In the genomic region with DNA sequence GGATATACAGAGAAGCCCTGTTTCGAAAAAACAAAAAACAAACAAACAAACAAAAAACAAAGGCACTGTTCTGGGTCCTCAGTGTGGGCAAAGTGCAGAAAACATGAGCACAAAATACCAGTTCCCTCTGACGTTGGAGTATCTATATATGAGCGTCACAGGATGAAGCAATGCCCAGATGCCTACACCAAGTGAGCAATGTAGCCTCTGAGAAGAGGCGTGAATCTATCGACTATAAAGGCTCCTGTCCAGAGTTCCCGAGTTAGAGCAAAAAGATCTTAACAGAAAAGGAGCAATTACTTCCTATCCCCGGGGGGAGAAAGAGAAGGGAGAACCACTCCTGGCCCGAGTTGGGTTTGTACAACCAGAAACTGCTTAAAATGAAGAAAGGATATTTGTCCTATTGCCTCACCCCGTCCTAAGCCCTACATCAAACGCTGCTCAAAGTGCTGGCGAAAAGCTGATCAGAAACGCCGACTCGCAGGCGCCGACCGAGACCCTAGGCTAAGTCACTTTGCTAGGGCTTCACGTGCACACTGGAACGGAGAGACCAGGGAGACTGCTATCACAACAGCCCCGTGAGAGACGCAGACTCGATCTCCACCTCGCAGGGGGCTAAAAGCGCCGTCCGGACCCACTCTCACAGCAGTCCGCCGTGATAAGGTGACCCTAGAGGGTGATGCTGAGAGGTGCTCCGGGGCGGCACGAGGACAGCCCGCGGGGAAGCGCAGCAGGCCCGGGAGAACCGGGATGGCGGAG, we compare ENCODE assay signal across 8 mouse cellular contexts. TPM values are rescaled to one million over a fixed set of nuclear protein-coding genes. Genes with fewer than 3 reads are reported as not detected.
A peak's percentile ranks its signal among the peaks of the same experiment; 100 is the strongest.
DNase-seq lines count a peak whose midpoint lies in the region; ATAC-seq and TF ChIP-seq lines count a peak whose summit lies in the region.

No protein-coding gene starts in this region.

- H3K4me2 ChIP-seq in lung, embryonic 14.5 days = peak overlapping the region; percentile 74

- 1% methylated on average over 37 of the region's 37 CpGs for WGBS in lung, embryonic 14.5 days
- 2% methylated on average over 37 of the region's 37 CpGs for WGBS in bone marrow, adult 2 months

- TF ChIP-seq POLR2A in bone marrow, adult 2 months (IDR thresholded peaks at IDR 0.05; ENCODE audit: borderline replicate concordance, control insufficient read depth, low read depth, low read length) = no peak

- peak overlapping the region; percentile 95 for H3K4me3 ChIP-seq in lung, embryonic 14.5 days (ENCODE audit: low read depth, low read length)
- H3K4me3 ChIP-seq in bone marrow, adult 2 months (replicated peaks; ENCODE audit: control insufficient read depth, low read depth, low read length) = peak overlapping the region; percentile 93

- peak overlapping the region; percentile 75 for H3K27ac ChIP-seq in lung, embryonic 14.5 days (ENCODE audit: low read depth)
- H3K27ac ChIP-seq in bone marrow, adult 2 months (ENCODE audit: control insufficient read depth, insufficient read depth, low read depth, low read length, poor library complexity) = peak overlapping the region; percentile 84; the same call in 1 of the 2 replicates

- peaks cover 11% of the 10 kb centered on the region for H3K27me3 ChIP-seq in lung, embryonic 14.5 days (ENCODE audit: insufficient read depth, low read length)

- peak; percentile 19 for DNase-seq in lung, embryonic 14.5 days
- DNase-seq in lung, postnatal 10 days = no peak
- no peak for DNase-seq in adrenal gland, adult 2 months
- DNase-seq in right cerebral cortex, postnatal 14 days = no peak
- DNase-seq in layer of hippocampus, postnatal 14 days (ENCODE audit: low spot score in 2 of 2) = no peak

- H3K9me3 ChIP-seq in lung, embryonic 14.5 days (ENCODE audit: low read depth, low read length) = no peaks in the 10 kb centered on the region

- peaks cover 17% of the 10 kb centered on the region for H3K36me3 ChIP-seq in lung, embryonic 14.5 days (ENCODE audit: insufficient read depth)

- peak; percentile 68 for ATAC-seq in lung, embryonic 14.5 days (ENCODE audit: insufficient read depth)
- ATAC-seq in hematopoietic stem cell, adult 5-6 weeks (replicated peaks in 1 of 2; ENCODE audit: insufficient read depth in 1 of 2, low FRiP score in 2 of 2, low TSS enrichment in 1 of 2, low read depth in 1 of 2, poor library complexity in 2 of 2, severe bottlenecking in 2 of 2) = peak; percentile 30 to 34; a peak in 3 of 4 replicates
- peak; percentile 50 for ATAC-seq in megakaryocyte progenitor cell, adult 5-6 weeks (replicated peaks; ENCODE audit: poor library complexity)

- peaks cover 6% of the 10 kb centered on the region; the same call in 1 of the 2 replicates for H3K4me1 ChIP-seq in lung, embryonic 14.5 days (ENCODE audit: insufficient read depth)
- H3K4me1 ChIP-seq in bone marrow, adult 2 months (ENCODE audit: control insufficient read depth, insufficient read depth, low read length) = no peaks in the 10 kb centered on the region

- peak overlapping the region; percentile 94 for H3K9ac ChIP-seq in lung, embryonic 14.5 days

- TF ChIP-seq CTCF in lung, embryonic 14.5 days (IDR thresholded peaks at IDR 0.05; ENCODE audit: low read depth) = no peak
- TF ChIP-seq CTCF in bone marrow, adult 2 months (IDR thresholded peaks at IDR 0.05; ENCODE audit: control insufficient read depth, insufficient read depth, low read length) = no peak

RNA-seq across cellular contexts. Expression of a gene that starts 0.6 kb away (rescaled TPM):
- 18.3 and 18.6 TPM in 2 replicates for polyA plus RNA-seq in lung, embryonic 14.5 days (2014; fragmentation: Nextera tagmentation; extraction: Ambion mirVana)
- 2.5 and 3.1 TPM in 2 replicates for polyA plus RNA-seq in bone marrow, adult 2 months (2011; ENCODE audit: insufficient read depth, insufficient read length, low replicate concordance, missing spikeins)
- total RNA-seq in hematopoietic stem cell, adult 5-6 weeks (2017) = 17.7 and 20.2 TPM in 2 replicates
- 16.1 and 21.0 TPM in 2 replicates for total RNA-seq in megakaryocyte progenitor cell, adult 5-6 weeks (2015)
- 20.3 and 22.8 TPM in 2 replicates for total RNA-seq in megakaryocyte progenitor cell, adult 5-6 weeks (2017)
- 10 to 100 TPM in 1 of 2 experiments, 1 to 10 TPM in 1; 10.0 to 16.1 TPM for total RNA-seq in adrenal gland, adult 2 months (2021)
- 0.40 and 0.52 TPM in 2 replicates for polyA plus RNA-seq in adrenal gland, adult 2 months (2012; rRNA removed)
- 1 to 10 TPM; 8.1 to 8.2 TPM for total RNA-seq in layer of hippocampus, postnatal 14 days (2021)

RNA-seq across cellular contexts. Expression of a gene that starts 0.6 kb away (rescaled TPM):
- polyA plus RNA-seq in lung, embryonic 14.5 days (2014; fragmentation: Nextera tagmentation; extraction: Ambion mirVana) = 12.4 and 12.6 TPM in 2 replicates
- 2.3 and 5.4 TPM in 2 replicates for polyA plus RNA-seq in bone marrow, adult 2 months (2011; ENCODE audit: insufficient read depth, insufficient read length, low replicate concordance, missing spikeins)
- 6.3 and 9.4 TPM in 2 replicates for total RNA-seq in hematopoietic stem cell, adult 5-6 weeks (2017)
- 5.7 and 9.3 TPM in 2 replicates for total RNA-seq in megakaryocyte progenitor cell, adult 5-6 weeks (2015)
- total RNA-seq in megakaryocyte progenitor cell, adult 5-6 weeks (2017) = 7.1 and 7.3 TPM in 2 replicates
- 1 to 10 TPM; 6.4 to 7.1 TPM for total RNA-seq in adrenal gland, adult 2 months (2021)
- 5.8 and 6.3 TPM in 2 replicates for polyA plus RNA-seq in adrenal gland, adult 2 months (2012; rRNA removed)
- 1 to 10 TPM; 7.3 to 8.5 TPM for total RNA-seq in layer of hippocampus, postnatal 14 days (2021)

RNA-seq across cellular contexts. Expression of a gene that starts 13.3 kb away (rescaled TPM):
- polyA plus RNA-seq in lung, embryonic 14.5 days (2014; fragmentation: Nextera tagmentation; extraction: Ambion mirVana) = 1.0 TPM in 2 replicates
- 0.72 and 2.6 TPM in 2 replicates for polyA plus RNA-seq in bone marrow, adult 2 months (2011; ENCODE audit: insufficient read depth, insufficient read length, low replicate concordance, missing spikeins)
- total RNA-seq in hematopoietic stem cell, adult 5-6 weeks (2017) = 0.44 and 0.45 TPM in 2 replicates
- total RNA-seq in megakaryocyte progenitor cell, adult 5-6 weeks (2015) = 0.15 and 0.32 TPM in 2 replicates
- 0.27 TPM in 1 of 2 replicates, not detected in the other for total RNA-seq in megakaryocyte progenitor cell, adult 5-6 weeks (2017)
- total RNA-seq in adrenal gland, adult 2 months (2021) = 10 to 100 TPM; 14.3 to 21.4 TPM
- 17.7 and 21.0 TPM in 2 replicates for polyA plus RNA-seq in adrenal gland, adult 2 months (2012; rRNA removed)
- total RNA-seq in layer of hippocampus, postnatal 14 days (2021) = 10 to 100 TPM; 73.7 to 79.3 TPM

RNA-seq across cellular contexts. Expression of a gene that starts 35.2 kb away (rescaled TPM):
- 52.0 and 55.6 TPM in 2 replicates for polyA plus RNA-seq in lung, embryonic 14.5 days (2014; fragmentation: Nextera tagmentation; extraction: Ambion mirVana)
- polyA plus RNA-seq in bone marrow, adult 2 months (2011; ENCODE audit: insufficient read depth, insufficient read length, low replicate concordance, missing spikeins) = 133 and 165 TPM in 2 replicates
- 97.6 and 97.7 TPM in 2 replicates for total RNA-seq in hematopoietic stem cell, adult 5-6 weeks (2017)
- total RNA-seq in megakaryocyte progenitor cell, adult 5-6 weeks (2015) = 50.5 and 75.9 TPM in 2 replicates
- total RNA-seq in megakaryocyte progenitor cell, adult 5-6 weeks (2017) = 72.4 and 107 TPM in 2 replicates
- 100 to 1,000 TPM; 184 to 209 TPM for total RNA-seq in adrenal gland, adult 2 months (2021)
- 190 and 213 TPM in 2 replicates for polyA plus RNA-seq in adrenal gland, adult 2 months (2012; rRNA removed)
- 10 to 100 TPM; 80.9 to 81.2 TPM for total RNA-seq in layer of hippocampus, postnatal 14 days (2021)

RNA-seq across cellular contexts. Expression of a gene that starts 38.2 kb away (rescaled TPM):
- polyA plus RNA-seq in lung, embryonic 14.5 days (2014; fragmentation: Nextera tagmentation; extraction: Ambion mirVana) = 108 and 111 TPM in 2 replicates
- 34.3 and 42.3 TPM in 2 replicates for polyA plus RNA-seq in bone marrow, adult 2 months (2011; ENCODE audit: insufficient read depth, insufficient read length, low replicate concordance, missing spikeins)
- total RNA-seq in hematopoietic stem cell, adult 5-6 weeks (2017) = 55.2 and 57.7 TPM in 2 replicates
- total RNA-seq in megakaryocyte progenitor cell, adult 5-6 weeks (2015) = 39.0 and 43.1 TPM in 2 replicates
- 78.5 and 87.3 TPM in 2 replicates for total RNA-seq in megakaryocyte progenitor cell, adult 5-6 weeks (2017)
- total RNA-seq in adrenal gland, adult 2 months (2021) = 10 to 100 TPM; 19.5 to 29.6 TPM
- polyA plus RNA-seq in adrenal gland, adult 2 months (2012; rRNA removed) = 28.6 and 29.3 TPM in 2 replicates
- 10 to 100 TPM; 37.4 to 39.9 TPM for total RNA-seq in layer of hippocampus, postnatal 14 days (2021)

Comparison
In these comparisons a context has a peak if more than half of its experiments do, and no peak if none do; other contexts are left out.
1. RNA of a gene that starts 13.3 kb away (total RNA-seq): 73.7 to 79.3 TPM in layer of hippocampus, postnatal 14 days and 14.3 to 21.4 TPM in adrenal gland, adult 2 months; 0.44 to 0.45 TPM in hematopoietic stem cell, adult 5-6 weeks and 0.15 to 0.32 TPM in megakaryocyte progenitor cell, adult 5-6 weeks; every median in the first group is over 10 times any median in the second.
2. Peak in every context shown above with its lines, with median percentiles within 50 percentile points of each other: ATAC-seq.